Mouse (Mus musculus): ENCODE data around the gene Slc22a19.
"Not testable (repeated sequence)": the region's sequence is repeated elsewhere in the genome, so short reads cannot be mapped to it uniquely, and the experiment has no call there.

The Slc22a19 gene

GRCm38 (mm10) chr19:7711148-7711547 is at the start of gene Slc22a19:
Gene Slc22a19, minus strand, starts transcription at chr19:7711310.
- no peak for DNase-seq (ENCODE audit: low spot score)

- not testable (repeated sequence) for DNase-seq (ENCODE audit: low spot score)
These were observed 42.3 kb upstream of the Slc22a19 start for GRCm38 (mm10) chr19:7753371-7753770.

- no peak for DNase-seq (ENCODE audit: low spot score)
These were observed 18.4 kb upstream of the Slc22a19 start for GRCm38 (mm10) chr19:7729543-7729942.

GRCm38 (mm10) chr19:7693104-7693503 is 18.0 kb downstream of the Slc22a19 start:
- peak; percentile 1 for DNase-seq (ENCODE audit: low spot score)

GRCm38 (mm10) chr19:7691259-7691658 is 19.9 kb downstream of the Slc22a19 start:
- peak; percentile 0 for DNase-seq (ENCODE audit: low spot score)

- no peak for DNase-seq (ENCODE audit: low spot score)
These were observed 23.1 kb downstream of the Slc22a19 start for GRCm38 (mm10) chr19:7687988-7688387.

- DNase-seq (ENCODE audit: low spot score), result no peak
These were observed 39.1 kb downstream of the Slc22a19 start for GRCm38 (mm10) chr19:7672033-7672432.

- no peak for DNase-seq (ENCODE audit: low spot score)
These were observed 62.0 kb downstream of the Slc22a19 start for GRCm38 (mm10) chr19:7648913-7649666.

GRCm38 (mm10) chr19:7633786-7634185 is 77.3 kb downstream of the Slc22a19 start:
- no peak for DNase-seq (ENCODE audit: low spot score)

- DNase-seq (ENCODE audit: low spot score), result no peak
These were observed 78.1 kb downstream of the Slc22a19 start for GRCm38 (mm10) chr19:7633021-7633420.

Data from lung, postnatal 25 days (tissue).